Mouse (Mus musculus) left cerebral cortex, adult 9 months (tissue): ENCODE data around the gene Nmnat2.

Experiments used
- DNase-seq, 2 experiments: peaks; one replicate each; pipeline ENCODE4 v3.0.0; 2022; ENCODE audit warnings: low spot score in 2 of 2

The Nmnat2 gene

DNA sequence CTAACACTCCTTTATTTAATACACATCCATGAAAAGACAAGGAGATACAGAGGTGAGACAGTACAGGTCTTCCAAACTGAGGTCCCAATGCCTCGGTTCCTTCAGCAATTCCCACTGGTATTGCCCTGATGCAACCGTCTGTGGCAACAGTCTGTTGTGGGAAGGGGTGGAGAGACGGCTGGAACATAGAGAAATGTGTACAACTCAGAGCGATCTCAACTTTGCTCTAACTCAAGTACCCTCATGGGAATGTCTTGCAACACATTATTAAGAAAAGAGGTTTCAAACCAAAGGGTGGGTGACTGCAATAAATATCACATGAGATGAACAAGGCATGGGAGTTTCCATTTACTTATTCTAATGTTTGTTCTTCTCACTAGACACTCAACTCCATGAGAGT, 168.0 kb downstream of the Nmnat2 start:
- no peak for DNase-seq

DNA sequence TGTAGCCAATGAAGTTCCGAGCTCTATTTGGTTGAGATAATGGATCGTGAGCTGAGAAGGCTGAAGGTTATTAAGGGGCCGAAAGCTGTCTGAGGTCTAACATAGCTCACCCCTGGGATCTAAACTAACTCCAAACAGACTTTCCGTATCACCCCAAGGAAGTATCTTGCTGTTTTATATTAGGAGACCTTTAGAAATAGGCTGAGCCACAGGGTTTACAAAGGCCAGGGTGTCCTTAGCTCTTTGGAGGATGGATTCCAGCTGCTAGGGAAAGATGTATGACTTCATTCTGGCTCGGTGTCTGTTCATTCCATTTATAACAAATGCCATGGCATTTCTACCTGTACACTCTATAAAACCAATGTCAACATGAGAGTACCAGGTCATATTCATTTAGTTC, 169.7 kb downstream of the Nmnat2 start:
- DNase-seq: no peak

DNA sequence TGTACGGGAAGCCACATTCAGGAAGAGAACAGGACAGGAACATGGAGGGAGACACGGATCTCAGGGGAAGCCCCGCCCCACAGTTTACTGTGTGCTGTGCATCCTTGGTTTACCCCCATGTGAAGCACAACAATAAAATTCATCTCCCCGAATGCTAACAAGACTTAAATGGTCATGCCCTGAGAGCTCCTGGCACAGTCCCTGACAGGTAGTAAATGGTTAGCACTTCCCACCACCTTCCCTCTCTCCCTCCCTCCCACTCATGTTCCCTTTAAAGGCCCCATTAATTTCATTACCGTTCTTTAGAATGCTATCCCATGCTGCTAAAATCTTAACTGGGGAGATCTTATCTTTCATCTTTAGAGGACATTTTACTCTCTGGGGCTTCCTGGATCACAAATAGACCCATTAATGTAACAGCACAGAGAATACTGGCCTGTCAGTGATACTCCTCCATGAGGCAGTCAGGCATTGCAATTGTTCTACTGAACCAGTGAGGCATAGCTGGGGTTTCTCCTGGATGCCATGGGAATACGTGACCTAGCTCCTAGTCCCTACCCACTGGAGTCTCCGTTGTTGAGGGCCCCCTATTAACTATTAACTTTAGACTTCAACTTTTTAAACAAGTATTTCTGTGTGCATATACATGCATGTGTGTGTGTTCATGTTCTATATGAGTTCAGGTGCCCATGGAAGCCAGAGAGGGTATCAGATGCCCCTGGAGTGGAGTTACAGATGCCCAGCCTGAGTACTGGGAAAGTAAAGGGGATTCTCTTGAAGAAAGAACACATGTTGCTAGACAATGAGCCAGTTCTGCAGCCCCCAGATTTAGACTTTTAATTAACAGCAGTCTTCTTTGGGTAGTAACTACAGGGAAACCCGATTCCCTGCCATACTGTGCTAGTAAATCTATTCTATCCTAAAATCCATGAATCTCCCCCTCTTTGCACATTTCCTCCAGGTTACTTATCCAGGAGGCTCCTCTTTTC, 170.8 kb downstream of the Nmnat2 start:
- no peak for DNase-seq

- DNase-seq: no peak
Measured at GRCm38 (mm10) chr1:153126491-153127381, 171.9 kb downstream of the Nmnat2 start.

- no peak for DNase-seq
Measured at GRCm38 (mm10) chr1:153127622-153128021, 172.8 kb downstream of the Nmnat2 start.

- no peak for DNase-seq
Measured at GRCm38 (mm10) chr1:153128780-153129179, 174.0 kb downstream of the Nmnat2 start.

DNA sequence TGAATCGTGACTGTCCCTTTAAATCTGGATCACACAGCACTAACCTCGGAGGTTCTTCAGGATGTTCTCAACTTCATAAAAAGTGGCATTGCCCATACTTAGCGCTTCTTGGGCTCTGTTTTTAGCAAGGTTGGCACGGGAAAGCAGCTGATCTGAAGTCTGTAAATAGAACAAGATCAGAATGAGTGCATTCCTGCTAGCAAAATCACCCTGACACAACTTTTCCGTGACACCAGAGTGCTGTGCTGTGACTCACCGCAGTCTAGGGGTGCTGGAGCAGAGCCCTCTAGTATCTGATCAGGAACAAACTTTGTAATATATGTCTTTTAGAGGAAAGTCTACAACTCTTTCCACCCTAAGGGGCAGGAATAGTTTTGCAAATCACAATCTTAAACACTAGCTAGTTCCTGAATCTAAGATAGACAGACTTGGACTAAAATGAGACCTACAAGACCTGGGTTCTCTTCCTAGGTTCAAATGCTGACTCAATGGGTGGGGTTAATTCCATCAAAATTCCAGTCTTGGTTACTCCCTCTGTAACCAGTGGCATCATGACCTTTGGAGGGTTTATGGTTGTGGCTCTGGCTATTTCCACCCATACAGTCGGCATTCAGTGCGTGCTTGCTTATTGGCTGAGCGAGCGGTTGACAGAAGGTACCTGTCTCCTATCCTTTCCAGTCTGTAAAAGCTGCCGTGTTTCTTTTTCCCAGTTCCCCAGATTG, 175.4 kb downstream of the Nmnat2 start:
- peak in 1 of 2 experiments; percentile 38 for DNase-seq

GRCm38 (mm10) chr1:153133865-153134781, 179.3 kb downstream of the Nmnat2 start:
- DNase-seq: no peak

GRCm38 (mm10) chr1:153136647-153137046, 181.9 kb downstream of the Nmnat2 start:
- no peak for DNase-seq

DNA sequence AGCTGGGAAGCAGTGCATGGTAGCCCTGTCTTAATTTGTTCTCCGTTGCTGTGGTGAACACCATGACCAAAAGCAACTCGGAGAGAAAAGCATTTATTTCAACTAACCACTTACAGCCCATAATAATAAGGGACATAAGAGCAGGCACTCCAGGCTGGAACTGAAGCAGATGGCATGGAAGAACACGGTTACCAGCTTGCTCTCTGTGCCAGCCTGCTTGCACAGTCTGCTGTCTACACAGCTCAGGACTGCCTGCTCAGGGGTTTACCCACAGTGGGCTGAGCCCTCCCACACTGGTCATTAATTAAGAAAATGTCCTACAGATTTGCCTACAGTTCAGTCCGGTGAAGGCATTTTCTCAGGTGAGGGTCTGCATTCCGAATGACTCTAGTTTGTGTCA, 183.7 kb downstream of the Nmnat2 start:
- no peak for DNase-seq

- DNase-seq: no peak
Measured at GRCm38 (mm10) chr1:153139635-153140034, 184.8 kb downstream of the Nmnat2 start.

- DNase-seq: no peak
Measured at GRCm38 (mm10) chr1:153140265-153140664, 185.5 kb downstream of the Nmnat2 start.

DNA sequence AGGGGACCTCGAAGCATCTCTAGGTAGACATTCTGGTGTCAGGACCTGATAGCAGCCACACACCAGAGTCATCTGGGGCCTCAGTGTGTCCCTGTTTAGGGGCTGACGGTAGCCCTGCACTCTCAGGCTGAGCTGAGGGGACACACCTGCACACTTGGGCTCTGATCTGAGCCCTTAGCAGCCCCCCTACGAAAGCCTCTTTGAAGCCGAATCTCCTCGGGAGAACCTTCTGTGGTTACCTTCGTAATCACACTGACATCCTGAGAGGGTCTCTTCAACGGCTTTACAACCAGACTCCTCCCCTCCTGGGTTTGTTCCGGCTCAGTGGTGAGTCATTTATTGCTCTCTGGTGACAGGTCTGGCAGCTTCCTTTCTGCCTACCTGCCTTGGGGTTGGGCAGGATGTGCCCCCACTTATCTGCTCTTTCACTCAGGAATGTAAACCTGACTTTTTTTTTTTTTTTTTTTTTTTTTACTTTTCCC, 186.0 kb downstream of the Nmnat2 start:
- DNase-seq: no peak

GRCm38 (mm10) chr1:153144021-153144420, 189.2 kb downstream of the Nmnat2 start:
- DNase-seq: no peak

DNA sequence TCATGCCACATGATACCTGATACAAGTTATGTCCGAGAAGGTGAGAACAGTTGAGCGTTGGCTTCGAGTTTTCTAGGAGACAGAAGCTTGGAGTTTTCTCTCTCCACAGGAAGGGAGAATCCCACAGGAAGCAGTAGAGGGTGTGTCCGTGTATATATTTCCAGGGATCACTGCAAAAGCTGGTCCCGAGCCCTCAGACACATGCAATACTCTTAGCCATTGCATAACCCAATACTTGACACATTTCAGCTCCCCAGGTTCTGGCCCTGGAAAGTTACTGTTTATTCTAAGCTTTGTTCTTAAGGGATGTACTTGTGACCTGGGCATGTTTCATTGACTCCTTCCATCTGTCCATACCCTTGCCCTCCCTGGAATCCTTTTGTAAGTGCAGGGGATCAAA, 191.0 kb downstream of the Nmnat2 start:
- no peak for DNase-seq

DNA sequence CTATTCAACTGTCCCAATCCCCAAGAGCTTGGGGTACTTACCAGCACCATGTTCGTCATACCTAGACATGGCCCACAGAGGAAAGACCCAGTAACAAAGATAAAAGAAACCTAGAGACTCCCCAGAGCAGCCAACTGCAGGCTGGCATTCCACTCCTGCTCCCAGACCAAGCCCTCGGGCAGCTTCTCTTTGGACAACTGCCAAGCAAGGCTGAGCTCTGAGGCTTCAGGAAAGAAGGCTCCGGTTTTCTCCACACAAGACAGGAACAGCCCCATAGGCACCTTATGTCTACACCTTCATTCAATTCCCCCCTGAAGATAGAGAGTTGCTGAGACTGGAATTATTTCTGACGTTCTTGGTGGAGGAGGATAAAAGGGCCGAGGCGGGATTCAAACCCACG, 197.8 kb downstream of the Nmnat2 start:
- DNase-seq: no peak

- DNase-seq: no peak
Measured at GRCm38 (mm10) chr1:153153619-153154137, 198.9 kb downstream of the Nmnat2 start.

- DNase-seq: no peak
Measured at GRCm38 (mm10) chr1:153155364-153155763, 200.6 kb downstream of the Nmnat2 start.

- DNase-seq: no peak
Measured at GRCm38 (mm10) chr1:153157021-153157623, 202.3 kb downstream of the Nmnat2 start.

GRCm38 (mm10) chr1:153159137-153159536, 204.3 kb downstream of the Nmnat2 start:
- DNase-seq: no peak
